Mouse (Mus musculus): ENCODE measurements around the gene Alox8.

- TF ChIP-seq CTCF (IDR thresholded peaks at IDR 0.05; ENCODE audit: control insufficient read depth, insufficient read depth, low read length) (no peak), POLR2A (IDR thresholded peaks at IDR 0.05; ENCODE audit: borderline replicate concordance, control insufficient read depth, low read depth, low read length) (no peak)
Measured at GRCm38 (mm10) chr11:69179512-69179911, 18.1 kb downstream of the Alox8 start.
